Mouse (Mus musculus): ENCODE measurements around the gene Ppp1r15a. TPM values are rescaled to one million over a fixed set of nuclear protein-coding genes. Genes with fewer than 3 reads are reported as not detected.
"Not testable (repeated sequence)": the region's sequence is repeated elsewhere in the genome, so short reads cannot be mapped to it uniquely, and the experiment has no call there.

Ppp1r15a gene
- total RNA-seq, 4 experiments from 2014 or later = 29.2 to 62.8 (median 45.0) TPM

- DNase-seq = no peak
These were observed 24.9 kb upstream of the Ppp1r15a start for GRCm38 (mm10) chr7:45550821-45551511.

GRCm38 (mm10) chr7:45549641-45550436 is 23.8 kb upstream of the Ppp1r15a start:
- DNase-seq = no peak

GRCm38 (mm10) chr7:45544525-45544924 is 18.5 kb upstream of the Ppp1r15a start:
- no peak for DNase-seq

GRCm38 (mm10) chr7:45540213-45540612 is 14.1 kb upstream of the Ppp1r15a start:
- DNase-seq = no peak

GRCm38 (mm10) chr7:45539095-45539494 is 13.0 kb upstream of the Ppp1r15a start:
- DNase-seq = no peak

GRCm38 (mm10) chr7:45538163-45539041 is 12.3 kb upstream of the Ppp1r15a start:
- DNase-seq = no peak

- DNase-seq = no peak
These were observed 11.5 kb upstream of the Ppp1r15a start for GRCm38 (mm10) chr7:45537602-45538001.

- no peak for DNase-seq
These were observed 9.6 kb upstream of the Ppp1r15a start for GRCm38 (mm10) chr7:45535676-45536075.

- no peak for DNase-seq
These were observed 4.6 kb upstream of the Ppp1r15a start for GRCm38 (mm10) chr7:45530643-45531042.

GRCm38 (mm10) chr7:45529461-45529860 is 3.4 kb upstream of the Ppp1r15a start:
- DNase-seq = no peak

- not testable (repeated sequence) for DNase-seq
These were observed 1.1 kb upstream of the Ppp1r15a start for GRCm38 (mm10) chr7:45527169-45527568.

GRCm38 (mm10) chr7:45526474-45527120 is 529 bp upstream of the Ppp1r15a start:
- DNase-seq = no peak

GRCm38 (mm10) chr7:45524841-45525621 is 1.0 kb downstream of the Ppp1r15a start:
- DNase-seq = peak; percentile 56

GRCm38 (mm10) chr7:45523678-45524170 is 2.3 kb downstream of the Ppp1r15a start:
- DNase-seq = no peak

- no peak for DNase-seq
These were observed 3.0 kb downstream of the Ppp1r15a start for GRCm38 (mm10) chr7:45522957-45523676.

- no peak for DNase-seq
These were observed 3.8 kb downstream of the Ppp1r15a start for GRCm38 (mm10) chr7:45522194-45522752.

- DNase-seq = peak; percentile 88
These were observed 4.3 kb downstream of the Ppp1r15a start for GRCm38 (mm10) chr7:45521728-45522184.

- no peak for DNase-seq
These were observed 5.5 kb downstream of the Ppp1r15a start for GRCm38 (mm10) chr7:45520605-45521004.

GRCm38 (mm10) chr7:45519345-45520120 is 6.5 kb downstream of the Ppp1r15a start:
- DNase-seq = no peak

All from adrenal gland, adult 8-10 months (tissue).